Comparison of ENCODE assay signal across 14 mouse cellular contexts in the genomic region with DNA sequence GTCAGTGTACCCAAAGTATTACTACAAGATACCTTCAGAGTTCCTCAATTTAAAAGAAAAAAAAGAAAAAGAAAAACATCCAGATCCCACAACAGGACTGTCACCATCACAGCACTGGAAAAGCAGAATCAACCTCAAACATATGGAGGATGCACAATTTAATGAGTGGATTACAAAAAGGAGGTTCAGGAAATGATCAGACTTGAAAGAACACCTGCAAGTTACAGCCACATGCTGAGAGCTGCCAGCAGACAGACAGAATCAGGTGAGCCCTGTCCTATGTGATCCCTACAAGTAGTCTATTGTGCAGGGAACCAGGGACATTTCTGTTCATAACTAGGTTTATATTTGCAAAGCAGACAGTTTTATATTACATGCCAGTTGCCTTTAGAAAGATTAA. TPM values are rescaled to one million over a fixed set of nuclear protein-coding genes. Genes with fewer than 3 reads are reported as not detected.
DNase-seq lines count a peak whose midpoint lies in the region; ATAC-seq lines count a peak whose summit lies in the region.
"Had no signal": no experiment of that assay in that cellular context is flagged by ENCODE, and none has a peak within 500 bp of the region (broad histone marks: within the 10 kb centered on the region; RNA-seq: fewer than 3 reads in every experiment).

No protein-coding gene starts in this region.

- H3K9me3 ChIP-seq in neural tube, embryonic 12.5 days = no peaks in the 10 kb centered on the region
- no peaks in the 10 kb centered on the region for H3K9me3 ChIP-seq in hindbrain, embryonic 12.5 days (replicated peaks)
- no peaks in the 10 kb centered on the region for H3K9me3 ChIP-seq in midbrain, embryonic 16.5 days (replicated peaks; ENCODE audit: control insufficient read depth, low read length, poor library complexity, severe bottlenecking)
- H3K9me3 ChIP-seq: embryonic facial prominence, embryonic 15.5 days; stomach, embryonic 15.5 days had no signal

- H3K27ac ChIP-seq in neural tube, embryonic 12.5 days = no peak overlapping the region
- no peak overlapping the region for H3K27ac ChIP-seq in hindbrain, embryonic 12.5 days
- peak overlapping the region; percentile 52; the same call in 1 of the 2 replicates for H3K27ac ChIP-seq in midbrain, embryonic 16.5 days (ENCODE audit: low read length)
- H3K27ac ChIP-seq: embryonic facial prominence, embryonic 15.5 days; stomach, embryonic 15.5 days had no signal

- H3K9ac ChIP-seq in neural tube, embryonic 12.5 days = no peak overlapping the region
- H3K9ac ChIP-seq in hindbrain, embryonic 12.5 days = peak overlapping the region; percentile 54; the same call in 1 of the 2 replicates
- H3K9ac ChIP-seq in midbrain, embryonic 16.5 days (ENCODE audit: low read depth, low read length) = peak overlapping the region; percentile 56
- H3K9ac ChIP-seq: embryonic facial prominence, embryonic 15.5 days; stomach, embryonic 15.5 days had no signal

- ATAC-seq in neural tube, embryonic 12.5 days (ENCODE audit: low FRiP score, low read depth) = no peak
- ATAC-seq in hindbrain, embryonic 12.5 days (ENCODE audit: low FRiP score) = no peak
- no peak for ATAC-seq in midbrain, embryonic 16.5 days
- ATAC-seq: intestine, embryonic 16.5 days had no signal

- 0 out of 2 replicates have a peak, but pooled peaks cover 7% of the 10 kb centered on the region for H3K27me3 ChIP-seq in neural tube, embryonic 12.5 days (replicated peaks)
- peaks cover 7% of the 10 kb centered on the region; the same call in 1 of the 2 replicates for H3K27me3 ChIP-seq in hindbrain, embryonic 12.5 days
- no peaks in the 10 kb centered on the region for H3K27me3 ChIP-seq in midbrain, embryonic 16.5 days (ENCODE audit: control insufficient read depth, insufficient read depth, low read depth, low read length)

- H3K36me3 ChIP-seq in neural tube, embryonic 12.5 days = no peaks in the 10 kb centered on the region
- H3K36me3 ChIP-seq in hindbrain, embryonic 12.5 days = no peaks in the 10 kb centered on the region
- no peaks in the 10 kb centered on the region for H3K36me3 ChIP-seq in midbrain, embryonic 16.5 days (ENCODE audit: control insufficient read depth, insufficient read depth, low read length)
- H3K36me3 ChIP-seq: embryonic facial prominence, embryonic 15.5 days; stomach, embryonic 15.5 days had no signal

- intact Hi-C loops in gastrocnemius, postnatal 36 days (cut with DNase I) = no loop called here

- H3K4me1 ChIP-seq in neural tube, embryonic 12.5 days = peaks cover 19% of the 10 kb centered on the region
- peaks cover 25% of the 10 kb centered on the region for H3K4me1 ChIP-seq in hindbrain, embryonic 12.5 days
- peaks cover 37% of the 10 kb centered on the region for H3K4me1 ChIP-seq in midbrain, embryonic 16.5 days (ENCODE audit: control insufficient read depth, insufficient read depth, low read length)

- no peak overlapping the region for H3K4me3 ChIP-seq in neural tube, embryonic 12.5 days
- H3K4me3 ChIP-seq in hindbrain, embryonic 12.5 days = peak overlapping the region; percentile 23
- peak overlapping the region; percentile 84 for H3K4me3 ChIP-seq in midbrain, embryonic 16.5 days (ENCODE audit: low read depth, low read length)
- H3K4me3 ChIP-seq: embryonic facial prominence, embryonic 15.5 days; stomach, embryonic 15.5 days had no signal

- DNase-seq in neural tube, embryonic 10.5 days (ENCODE audit: extremely low spot score, low spot score) = no peak
- no peak for DNase-seq in right cerebral cortex, postnatal 10 days (ENCODE audit: low spot score in 2 of 2)
- no peak for DNase-seq in gastrocnemius, postnatal 36 days
- DNase-seq in adrenal gland, adult 2 months = no peak
- DNase-seq: adrenal gland, postnatal 14 days; cerebellum, adult 2 months; lung, postnatal 10 days had no signal

- H3K4me2 ChIP-seq in neural tube, embryonic 12.5 days (replicated peaks) = peak overlapping the region; percentile 43
- H3K4me2 ChIP-seq in hindbrain, embryonic 12.5 days (replicated peaks) = peak overlapping the region; percentile 95
- H3K4me2 ChIP-seq in midbrain, embryonic 16.5 days (ENCODE audit: low read length) = peak overlapping the region; percentile 78
- H3K4me2 ChIP-seq: embryonic facial prominence, embryonic 15.5 days; stomach, embryonic 15.5 days had no signal

RNA-seq across cellular contexts. Expression of gene Kcna3, which starts 3.3 kb away (rescaled TPM):
- polyA plus RNA-seq in neural tube, embryonic 12.5 days (2016; fragmentation: Nextera tagmentation; extraction: Ambion mirVana) = 4.0 and 4.6 TPM in 2 replicates
- 8.1 and 8.3 TPM in 2 replicates for polyA plus RNA-seq in hindbrain, embryonic 12.5 days (2016; fragmentation: Nextera tagmentation; extraction: Ambion mirVana)
- polyA plus RNA-seq in midbrain, embryonic 16.5 days (2015; fragmentation: Nextera tagmentation; extraction: Ambion mirVana) = 16.0 and 17.8 TPM in 2 replicates
- total RNA-seq in gastrocnemius, postnatal 36 days (2021) = under 1 TPM in 1 of 2 experiments, not detected in 1; 0.54 TPM
- total RNA-seq in adrenal gland, adult 2 months (2021) = 1 to 10 TPM in 1 of 2 experiments, under 1 TPM in 1; 0.78 to 1.0 TPM
- polyA plus RNA-seq in adrenal gland, adult 2 months (2012; rRNA removed) = 1.1 and 1.3 TPM in 2 replicates
- total RNA-seq: MEL had no signal

Comparison
In these comparisons a context has a peak if more than half of its experiments do, and no peak if none do; other contexts are left out.
1. H3K4me2 ChIP-seq: peak in every context shown above with its lines; median percentile 95 in hindbrain, embryonic 12.5 days; 78 in midbrain, embryonic 16.5 days; 43 in neural tube, embryonic 12.5 days.